In the genomic region with DNA sequence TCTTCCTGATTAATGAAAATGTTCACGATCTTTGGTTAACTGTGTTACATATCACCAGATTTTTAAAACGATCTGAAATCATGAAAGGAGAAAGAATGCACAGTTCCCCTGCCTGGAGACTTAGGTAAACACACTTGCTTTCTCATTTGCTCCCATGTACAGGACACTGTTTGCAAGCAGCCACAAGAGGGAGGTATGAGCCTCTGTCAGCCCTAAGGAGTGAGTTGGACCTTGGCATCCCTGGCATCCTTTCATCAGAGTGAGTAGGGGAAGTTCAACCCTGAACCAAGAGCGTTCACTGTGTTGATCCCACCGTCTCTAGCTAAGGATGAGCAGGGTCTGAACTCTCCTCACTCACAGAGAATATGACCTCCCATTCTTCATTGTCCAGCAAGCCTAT, we compare ENCODE assay signal across 9 mouse cellular contexts. TPM values are rescaled to one million over a fixed set of nuclear protein-coding genes. Genes with fewer than 3 reads are reported as not detected.
DNase-seq lines count a peak whose midpoint lies in the region; TF ChIP-seq lines count a peak whose summit lies in the region.
"Had no signal": no experiment of that assay in that cellular context is flagged by ENCODE, and none has a peak within 500 bp of the region (broad histone marks: within the 10 kb centered on the region; RNA-seq: fewer than 3 reads in every experiment).

No protein-coding gene starts in this region.

- DNase-seq in gastrocnemius, adult 2 months: peak; percentile 48
- no peak for DNase-seq in gastrocnemius, postnatal 4 days (ENCODE audit: low spot score in 2 of 2)
- DNase-seq in right cerebral cortex, adult 2 months (ENCODE audit: low spot score in 2 of 2): peak; percentile 43 to 49
- DNase-seq in right cerebral cortex, postnatal 36 days (ENCODE audit: low spot score in 2 of 2): no peak
- peak; percentile 50 for DNase-seq in kidney, adult 18-20 months
- peak; percentile 27 for DNase-seq in right cerebral cortex, postnatal 14 days
- DNase-seq in yolk sac, embryonic 10.5 days (ENCODE audit: low spot score): no peak
- no peak for DNase-seq in ovary, adult 18-20 months (ENCODE audit: low spot score)

- H3K4me3 ChIP-seq in gastrocnemius, adult 2 months: no peak overlapping the region
- H3K4me3 ChIP-seq: heart, embryonic 15.5 days had no signal

- no peak overlapping the region; the same call in 1 of the 2 replicates for H3K27ac ChIP-seq in gastrocnemius, adult 2 months
- H3K27ac ChIP-seq: heart, embryonic 15.5 days had no signal

- peak; percentile 68 for TF ChIP-seq CTCF in gastrocnemius, adult 2 months (IDR thresholded peaks at IDR 0.05)

- intact Hi-C loops in gastrocnemius, adult 2 months (cut with DNase I): loop anchor here (2.0 kb wide), 1 partner anchor 201 kb away; no protein-coding TSS in a partner anchor

RNA-seq across cellular contexts. Expression of gene Sparcl1, which starts 18.0 kb away (rescaled TPM):
- 100 to 1,000 TPM in 1 of 2 experiments, 10 to 100 TPM in 1; 83.5 to 151 TPM for total RNA-seq in gastrocnemius, adult 2 months (2021)
- total RNA-seq in gastrocnemius, postnatal 4 days (2021): 100 to 1,000 TPM; 226 to 268 TPM

RNA-seq across cellular contexts. Expression of gene Dspp, which starts 39.0 kb away (rescaled TPM):
- not detected for total RNA-seq in gastrocnemius, adult 2 months (2021)
- not detected for total RNA-seq in gastrocnemius, postnatal 4 days (2021)

RNA-seq across cellular contexts. Expression of gene Gm17660, which starts 54.1 kb away (rescaled TPM):
- total RNA-seq in gastrocnemius, adult 2 months (2021): not detected
- not detected for total RNA-seq in gastrocnemius, postnatal 4 days (2021)

Comparison
In these comparisons a context has a peak if more than half of its experiments do, and no peak if none do; other contexts are left out.
1. DNase-seq: peak in gastrocnemius, adult 2 months (single experiment), right cerebral cortex, adult 2 months (2 of 2), kidney, adult 18-20 months (single experiment) and right cerebral cortex, postnatal 14 days (single experiment); none in gastrocnemius, postnatal 4 days (0 of 2), right cerebral cortex, postnatal 36 days (0 of 2), yolk sac, embryonic 10.5 days (single experiment) and ovary, adult 18-20 months (single experiment).